Mouse (Mus musculus) limb, embryonic 11.5 days (tissue): ENCODE data around the gene Gda. TPM values are rescaled to one million over a fixed set of nuclear protein-coding genes. Genes with fewer than 3 reads are reported as not detected.
A peak's percentile ranks its signal among the peaks of the same experiment; 100 is the strongest.

ENCODE experiments used
- ATAC-seq: fragments of 200-750 bp; cut with Nextera tagmentation; 2 replicates; pipeline ENCODE4 v1.8.0; 2017; ENCODE audit warnings: low read depth; ENCODE audit not compliant: insufficient number of reproducible peaks, low FRiP score, low TSS enrichment
- DNase-seq: peaks from one replicate; pipeline ENCODE4 v3.0.0-alpha.2; 2015; ENCODE audit warnings: low spot score
- H3K27ac ChIP-seq: fragments of 300-500 bp; sonication (generic); replicated peaks from 2 replicates; pipeline ENCODE4 v1.5.1; 2014; ENCODE audit warnings: low read depth, mild to moderate bottlenecking, low read length
- H3K27me3 ChIP-seq: fragments of 300-500 bp; sonication (generic); 2 replicates; pipeline ENCODE4 v1.6.1; 2014; ENCODE audit warnings: mild to moderate bottlenecking, low read length, mixed read lengths; ENCODE audit not compliant: control insufficient read depth, insufficient read depth
- H3K36me3 ChIP-seq: fragments of 300-500 bp; sonication (generic); 2 replicates; pipeline ENCODE4 v1.6.1; 2014; ENCODE audit warnings: mild to moderate bottlenecking, low read length, moderate library complexity, mixed read lengths; ENCODE audit not compliant: control insufficient read depth, insufficient read depth
- H3K4me1 ChIP-seq: fragments of 300-500 bp; sonication (generic); 2 replicates; pipeline ENCODE4 v1.6.1; 2014; ENCODE audit warnings: low read length, mixed read lengths; ENCODE audit not compliant: control insufficient read depth, insufficient read depth
- H3K4me2 ChIP-seq: fragments of 300-500 bp; sonication (generic); 2 replicates; pipeline ENCODE4 v1.6.1; 2014; ENCODE audit warnings: low read depth, mild to moderate bottlenecking, moderate library complexity; ENCODE audit not compliant: severe bottlenecking
- H3K4me3 ChIP-seq: fragments of 300-500 bp; sonication (generic); 2 replicates; pipeline ENCODE4 v1.5.1; 2014; ENCODE audit warnings: low read depth, low read length
- H3K9ac ChIP-seq: fragments of 300-500 bp; sonication (generic); 2 replicates; pipeline ENCODE4 v1.6.1; 2014; ENCODE audit warnings: mild to moderate bottlenecking, low read length
- H3K9me3 ChIP-seq: fragments of 300-500 bp; sonication (generic); 2 replicates; pipeline ENCODE4 v1.6.1; 2016; ENCODE audit warnings: low read length; ENCODE audit not compliant: control insufficient read depth
- WGBS: fragments of 180-500 bp; shearing (Covaris S2); extraction: QIAGEN DNeasy Blood & Tissue Kit; methylation state at CpG from one replicate; pipeline ENCODE4 v1.1.7; 2014; 5-methylcytosine and 5-hydroxymethylcytosine counted together
- polyA plus RNA-seq: library from polyadenylated mRNA; unstranded; fragments of >200 nt; fragmentation: Nextera tagmentation; extraction: Ambion mirVana; gene quantifications from 2 replicates; pipeline ENCODE4 v1.2.1, GENCODE M21; 2014

Gene Gda
- 0.07 TPM in 1 of 2 replicates, not detected in the other for polyA plus RNA-seq

- peak within 1 kb of the TSS; percentile 37 for H3K4me3 ChIP-seq
- DNase-seq = no peak
- no peak for ATAC-seq
- H3K4me2 ChIP-seq = peak within 1 kb of the TSS; percentile 68
- H3K27me3 ChIP-seq = peaks cover 11% of the 10 kb centered on the region; the same call in 1 of the 2 replicates
- H3K27ac ChIP-seq = no peak within 1 kb of the TSS
- no peak within 1 kb of the TSS for H3K9ac ChIP-seq
- H3K4me1 ChIP-seq = no peaks in the 10 kb centered on the region
- no peaks in the 10 kb centered on the region for H3K9me3 ChIP-seq
- H3K36me3 ChIP-seq = no peaks in the 10 kb centered on the region
- 56% methylated on average over 2 of the region's 2 CpGs for WGBS
These were observed at the start of gene Gda for GRCm38 (mm10) chr19:21473345-21473744. TSS of gene Gda (minus strand) at chr19:21473445.

DNA sequence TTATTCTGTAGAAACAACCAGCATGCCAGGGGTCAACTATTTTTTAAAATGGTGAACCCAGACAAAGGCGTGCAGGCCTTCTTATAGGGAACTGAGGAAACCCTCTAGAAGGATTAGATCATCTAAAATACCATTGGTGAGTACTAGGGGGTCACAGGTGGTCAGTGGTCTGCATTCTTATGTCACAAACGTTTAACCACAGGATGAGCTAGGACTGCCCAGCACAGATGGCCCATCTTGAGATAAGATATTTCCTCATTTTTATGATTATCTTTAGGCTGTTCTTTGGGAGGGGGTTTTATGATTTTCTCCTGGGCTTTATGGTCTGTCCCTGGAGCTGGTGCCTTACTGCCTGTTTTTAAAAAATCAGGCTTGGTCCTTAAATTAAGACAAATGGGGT, 47.0 kb upstream of the Gda start:
- DNase-seq = no peak
- H3K4me1 ChIP-seq = no peaks in the 10 kb centered on the region
- H3K27ac ChIP-seq = no peak overlapping the region
- H3K36me3 ChIP-seq = no peaks in the 10 kb centered on the region
- no peaks in the 10 kb centered on the region for H3K27me3 ChIP-seq
- WGBS = 76% methylated on average over 2 of the region's 2 CpGs
- no peaks in the 10 kb centered on the region for H3K9me3 ChIP-seq
- H3K4me2 ChIP-seq = no peak overlapping the region
- H3K9ac ChIP-seq = no peak overlapping the region
- no peak overlapping the region for H3K4me3 ChIP-seq
- ATAC-seq = no peak

DNA sequence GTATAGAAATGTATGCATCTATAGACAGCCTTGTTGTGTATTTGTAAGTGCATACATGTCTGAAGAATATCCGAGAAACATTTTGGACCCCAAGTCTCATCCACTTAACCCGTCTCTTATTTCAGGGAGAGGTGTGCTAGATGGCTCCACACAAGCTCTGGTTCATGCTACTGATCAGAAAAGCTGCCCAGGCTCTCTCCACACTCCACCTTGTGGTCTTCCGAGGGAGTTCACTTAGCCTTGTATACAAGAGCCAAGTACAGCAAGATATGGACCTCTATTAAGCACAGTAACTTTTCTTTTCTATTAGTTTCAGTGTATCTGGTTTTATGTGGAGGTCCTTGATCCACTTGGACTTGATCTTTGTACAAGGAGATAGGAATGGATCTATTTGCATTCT, 36.9 kb upstream of the Gda start:
- ATAC-seq = no peak
- DNase-seq = peak; percentile 49
- WGBS = 55% methylated on average over 3 of the region's 3 CpGs

GRCm38 (mm10) chr19:21507561-21508232, 34.5 kb upstream of the Gda start:
- DNase-seq = no peak
- Histone ChIP-seq H3K27ac (no peak overlapping the region), H3K9me3 (no peaks in the 10 kb centered on the region), H3K36me3 (no peaks in the 10 kb centered on the region), H3K4me3 (no peak overlapping the region), H3K27me3 (no peaks in the 10 kb centered on the region), H3K9ac (no peak overlapping the region), H3K4me2 (no peak overlapping the region), H3K4me1 (no peaks in the 10 kb centered on the region)
- 90% methylated on average over 7 of the region's 7 CpGs for WGBS
- no peak for ATAC-seq

More for the DNA sequence above, 36.9 kb upstream of the Gda start:
- Histone ChIP-seq H3K4me1 (no peaks in the 10 kb centered on the region), H3K9me3 (no peaks in the 10 kb centered on the region), H3K4me3 (no peak overlapping the region), H3K36me3 (no peaks in the 10 kb centered on the region), H3K27me3 (no peaks in the 10 kb centered on the region), H3K4me2 (no peak overlapping the region), H3K27ac (no peak overlapping the region), H3K9ac (no peak overlapping the region)

- no peak overlapping the region for H3K9ac ChIP-seq
- H3K27ac ChIP-seq = no peak overlapping the region
- no peaks in the 10 kb centered on the region for H3K27me3 ChIP-seq
- H3K36me3 ChIP-seq = no peaks in the 10 kb centered on the region
- no peak for DNase-seq
- H3K9me3 ChIP-seq = no peaks in the 10 kb centered on the region
- 92% methylated on average over 2 of the region's 2 CpGs for WGBS
- no peak overlapping the region for H3K4me3 ChIP-seq
- H3K4me2 ChIP-seq = no peak overlapping the region
- ATAC-seq = no peak
- H3K4me1 ChIP-seq = no peaks in the 10 kb centered on the region
These were observed 33.9 kb upstream of the Gda start for GRCm38 (mm10) chr19:21507133-21507532.

DNA sequence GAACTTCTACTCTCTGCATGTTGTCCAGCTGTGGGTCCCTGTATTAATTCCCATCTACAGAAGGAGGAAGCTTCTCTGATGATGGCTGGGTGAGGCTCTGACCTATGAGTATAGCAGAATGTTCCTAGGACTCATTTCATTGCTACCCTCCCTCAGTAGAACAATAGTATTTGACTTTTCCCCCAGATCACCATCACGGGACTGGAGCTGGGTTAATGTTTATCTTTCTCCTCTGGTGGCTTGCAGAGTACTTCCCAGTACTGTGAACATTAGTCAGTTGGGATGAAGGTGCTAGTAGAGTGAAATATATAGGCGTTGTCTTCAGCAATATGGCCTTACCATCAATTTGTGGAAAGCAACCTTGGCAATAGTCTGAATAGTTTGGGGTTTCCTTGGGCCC, 31.5 kb upstream of the Gda start:
- ATAC-seq = no peak
- WGBS = 85% methylated on average over 2 of the region's 2 CpGs
- Histone ChIP-seq H3K36me3 (no peaks in the 10 kb centered on the region), H3K27ac (no peak overlapping the region), H3K4me1 (no peaks in the 10 kb centered on the region), H3K4me2 (no peak overlapping the region), H3K9me3 (no peaks in the 10 kb centered on the region), H3K27me3 (no peaks in the 10 kb centered on the region), H3K9ac (no peak overlapping the region), H3K4me3 (no peak overlapping the region)
- no peak for DNase-seq

DNA sequence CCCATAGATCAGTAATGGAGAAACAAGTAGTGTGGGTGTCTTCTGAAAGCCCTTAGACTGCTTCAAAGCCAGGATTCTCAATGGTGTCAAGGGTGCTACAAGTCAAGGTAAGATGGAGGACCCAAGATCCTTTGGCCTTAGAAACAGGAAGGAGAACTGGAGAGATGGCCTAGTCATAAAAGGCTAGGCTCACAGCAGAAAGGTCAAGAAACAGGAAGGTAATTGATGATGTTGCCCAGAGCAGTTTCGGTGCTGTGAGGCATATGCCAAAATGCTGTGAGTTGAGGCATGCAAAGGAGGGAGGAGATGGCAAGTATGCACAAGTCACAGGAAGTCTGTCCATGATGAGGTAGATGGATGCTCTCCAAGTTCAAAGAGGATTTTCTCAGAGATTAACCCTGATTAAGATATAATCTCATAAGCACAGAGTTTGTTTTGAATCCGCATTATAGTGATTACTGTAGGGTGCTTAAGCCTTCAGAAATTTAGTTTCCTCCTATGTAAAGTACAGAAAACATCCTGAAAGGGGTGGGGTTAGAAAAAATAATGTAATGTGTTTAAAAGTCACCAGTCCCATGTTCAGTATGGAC, 26.2 kb upstream of the Gda start:
- no peak overlapping the region for H3K27ac ChIP-seq
- H3K9me3 ChIP-seq = no peaks in the 10 kb centered on the region
- H3K4me1 ChIP-seq = no peaks in the 10 kb centered on the region
- ATAC-seq (no peak), DNase-seq (no peak)
- 86% methylated on average over 2 of the region's 2 CpGs for WGBS
- H3K4me2 ChIP-seq = no peak overlapping the region
- no peaks in the 10 kb centered on the region for H3K27me3 ChIP-seq
- no peak overlapping the region for H3K9ac ChIP-seq
- H3K4me3 ChIP-seq = no peak overlapping the region
- H3K36me3 ChIP-seq = no peaks in the 10 kb centered on the region

GRCm38 (mm10) chr19:21495817-21496216, 22.6 kb upstream of the Gda start:
- no peak for DNase-seq

More at GRCm38 (mm10) chr19:21495817-21496216, 22.6 kb upstream of the Gda start:
- Histone ChIP-seq H3K9me3 (no peaks in the 10 kb centered on the region), H3K4me3 (no peak overlapping the region), H3K27me3 (no peaks in the 10 kb centered on the region), H3K27ac (no peak overlapping the region), H3K36me3 (no peaks in the 10 kb centered on the region), H3K4me1 (no peaks in the 10 kb centered on the region), H3K4me2 (no peak overlapping the region), H3K9ac (no peak overlapping the region)
- no peak for ATAC-seq
- WGBS = 78% methylated on average over 4 of the region's 4 CpGs
